Mouse (Mus musculus) midbrain, embryonic 14.5 days (tissue): Measurements from ENCODE around the gene Pnkp. TPM values are rescaled to one million over a fixed set of nuclear protein-coding genes. Genes with fewer than 3 reads are reported as not detected.

Experiments used
- ATAC-seq: fragments of 200-750 bp; cut with Nextera tagmentation; 2 replicates; pipeline ENCODE4 v1.8.0; 2017; ENCODE audit warnings: moderate number of reproducible peaks, moderate library complexity; ENCODE audit not compliant: low FRiP score, low TSS enrichment
- DNase-seq: peaks from one replicate; pipeline ENCODE4 v3.0.0-alpha.2; 2015
- H3K27ac ChIP-seq: fragments of 300-500 bp; sonication (generic); replicated peaks from 2 replicates; pipeline ENCODE4 v1.5.1; 2014; ENCODE audit warnings: mild to moderate bottlenecking, low read depth, low read length, moderate library complexity
- H3K27me3 ChIP-seq: fragments of 300-500 bp; sonication (generic); 2 replicates; pipeline ENCODE4 v1.6.1; 2014; ENCODE audit warnings: low read length, control low read depth, mixed read lengths; ENCODE audit not compliant: control insufficient read depth, insufficient read depth
- H3K36me3 ChIP-seq: fragments of 300-500 bp; sonication (generic); 2 replicates; pipeline ENCODE4 v1.6.1; 2014; ENCODE audit warnings: low read length, control low read depth; ENCODE audit not compliant: control insufficient read depth, insufficient read depth
- H3K4me1 ChIP-seq: fragments of 300-500 bp; sonication (generic); 2 replicates; pipeline ENCODE4 v1.6.1; 2014; ENCODE audit warnings: mild to moderate bottlenecking, antibody characterized with exemption, low read length, control low read depth; ENCODE audit not compliant: control insufficient read depth, insufficient read depth
- H3K4me2 ChIP-seq: fragments of 300-500 bp; sonication (generic); 2 replicates; pipeline ENCODE4 v1.6.1; 2014; ENCODE audit warnings: mild to moderate bottlenecking, low read length, moderate library complexity
- H3K4me3 ChIP-seq: fragments of 300-500 bp; sonication (generic); replicated peaks from 2 replicates; pipeline ENCODE4 v1.5.1; 2014; ENCODE audit warnings: low read depth, low read length
- H3K9ac ChIP-seq: fragments of 300-500 bp; sonication (generic); replicated peaks from 2 replicates; pipeline ENCODE4 v1.6.1; 2014; ENCODE audit warnings: mild to moderate bottlenecking, low read length, moderate library complexity
- H3K9me3 ChIP-seq: fragments of 300-500 bp; sonication (generic); 2 replicates; pipeline ENCODE4 v1.6.1; 2016; ENCODE audit warnings: low read length, control low read depth, mixed read lengths; ENCODE audit not compliant: control insufficient read depth
- WGBS: fragments of 180-500 bp; shearing (Covaris S2); extraction: QIAGEN DNeasy Blood & Tissue Kit; methylation state at CpG from one replicate; pipeline ENCODE4 v1.1.7; 2014; 5-methylcytosine and 5-hydroxymethylcytosine counted together
- polyA plus RNA-seq: library from polyadenylated mRNA; unstranded; fragments of >200 nt; fragmentation: Nextera tagmentation; extraction: Ambion mirVana; gene quantifications from 2 replicates; pipeline ENCODE4 v1.2.1, GENCODE M21; 2014

Gene Pnkp
- polyA plus RNA-seq, 1 experiment from 2014 or later = 30.4 TPM

DNA sequence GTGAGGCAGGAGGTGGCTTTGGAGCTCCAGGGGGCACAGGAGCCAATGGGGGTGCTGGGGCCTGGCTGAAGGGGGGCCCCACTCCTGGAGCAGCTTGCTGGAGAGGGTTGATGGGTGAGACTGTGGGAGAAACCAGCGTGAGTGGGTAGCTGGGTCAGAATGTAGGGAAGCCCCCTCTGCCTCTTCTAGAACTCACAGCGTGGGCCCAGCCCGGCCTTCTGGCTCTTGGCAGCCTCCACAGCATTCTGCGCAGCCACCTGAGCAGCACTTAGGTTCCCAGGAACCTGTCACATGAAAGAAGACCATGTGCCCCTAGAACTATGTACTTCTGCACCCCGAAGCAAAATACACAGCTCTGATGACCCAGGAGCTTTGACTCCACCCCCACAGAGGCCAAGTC, 27.7 kb downstream of the Pnkp start:
- DNase-seq (no peak), ATAC-seq (no peak)
- 98% methylated on average over 5 of the region's 5 CpGs for WGBS
- no peaks in the 10 kb centered on the region for H3K4me1 ChIP-seq
- H3K4me2 ChIP-seq = no peak overlapping the region
- H3K4me3 ChIP-seq = no peak overlapping the region
- no peak overlapping the region for H3K9ac ChIP-seq
- no peaks in the 10 kb centered on the region for H3K27me3 ChIP-seq
- no peak overlapping the region for H3K27ac ChIP-seq
- peaks cover 86% of the 10 kb centered on the region for H3K36me3 ChIP-seq
- H3K9me3 ChIP-seq = no peaks in the 10 kb centered on the region

DNA sequence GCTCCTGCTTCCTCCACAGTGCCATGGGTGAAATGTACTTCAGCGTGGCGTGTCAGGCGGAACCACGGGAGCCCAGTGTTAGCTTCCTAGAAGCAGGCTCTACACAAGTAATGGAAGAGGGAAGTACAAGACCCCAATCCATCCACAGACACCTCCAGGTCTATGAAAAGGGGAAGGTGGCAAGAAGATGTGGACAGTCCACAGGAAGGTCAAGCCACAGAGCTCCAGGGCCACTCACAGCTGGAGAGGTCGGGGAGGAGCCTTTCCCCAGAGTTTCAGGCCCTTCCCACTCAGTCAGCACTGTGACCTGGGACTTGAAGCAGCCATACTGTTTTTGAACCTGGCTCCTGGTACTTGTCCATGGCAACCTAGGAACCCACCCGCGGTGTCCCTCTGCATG, 30.0 kb downstream of the Pnkp start:
- no peak for DNase-seq
- Histone ChIP-seq H3K9ac (no peak overlapping the region), H3K4me1 (peaks cover 16% of the 10 kb centered on the region), H3K36me3 (peaks cover 72% of the 10 kb centered on the region), H3K4me3 (no peak overlapping the region), H3K27me3 (no peaks in the 10 kb centered on the region), H3K27ac (no peak overlapping the region), H3K4me2 (no peak overlapping the region), H3K9me3 (no peaks in the 10 kb centered on the region)
- 91% methylated on average over 7 of the region's 7 CpGs for WGBS
- ATAC-seq = no peak

DNA sequence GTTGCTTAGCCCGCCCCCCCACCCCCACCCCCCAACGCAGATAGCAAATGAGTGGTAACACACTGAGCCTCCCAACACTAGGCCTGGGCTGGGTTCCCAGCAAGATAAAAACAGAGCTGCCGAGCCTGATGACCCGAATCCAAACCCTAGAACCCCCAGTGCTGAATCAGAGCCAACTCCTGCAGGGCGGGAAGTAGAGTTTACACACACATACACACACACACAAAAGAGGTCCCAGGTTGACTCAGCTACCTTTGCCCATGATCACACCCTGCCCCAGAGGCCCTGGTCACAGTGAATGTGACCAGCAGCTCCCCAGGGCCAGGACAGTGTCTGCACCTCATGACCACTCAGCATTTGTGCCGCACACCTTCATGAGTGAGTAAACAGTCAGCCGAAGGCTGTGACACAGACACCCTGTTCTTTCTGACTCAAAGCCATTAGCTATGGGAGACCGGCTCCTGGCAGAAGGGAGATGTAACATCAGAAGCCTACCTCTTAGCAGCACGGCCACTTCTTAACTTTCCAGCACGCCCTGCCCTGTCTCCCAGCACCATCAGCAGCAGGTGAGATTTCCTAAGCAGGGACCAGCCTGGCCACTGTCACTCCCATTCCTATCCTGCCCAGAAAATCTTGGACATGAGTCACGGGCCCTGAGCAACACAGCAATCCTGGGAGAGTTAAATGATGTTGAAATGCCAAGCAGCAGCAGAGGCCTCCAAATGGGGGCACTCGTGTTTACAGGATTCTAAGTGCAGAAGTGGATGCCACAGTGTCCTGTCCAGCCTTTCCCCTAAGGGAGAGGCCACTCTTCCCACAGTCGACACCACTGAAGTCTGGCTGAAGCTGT, 31.5 kb downstream of the Pnkp start:
- WGBS = 91% methylated on average over 13 of the region's 13 CpGs
- Histone ChIP-seq H3K9ac (no peak overlapping the region), H3K36me3 (peaks cover 57% of the 10 kb centered on the region), H3K27ac (no peak overlapping the region), H3K27me3 (no peaks in the 10 kb centered on the region), H3K4me3 (no peak overlapping the region), H3K9me3 (no peaks in the 10 kb centered on the region), H3K4me1 (peaks cover 21% of the 10 kb centered on the region), H3K4me2 (no peak overlapping the region)
- ATAC-seq = no peak
- no peak for DNase-seq

DNA sequence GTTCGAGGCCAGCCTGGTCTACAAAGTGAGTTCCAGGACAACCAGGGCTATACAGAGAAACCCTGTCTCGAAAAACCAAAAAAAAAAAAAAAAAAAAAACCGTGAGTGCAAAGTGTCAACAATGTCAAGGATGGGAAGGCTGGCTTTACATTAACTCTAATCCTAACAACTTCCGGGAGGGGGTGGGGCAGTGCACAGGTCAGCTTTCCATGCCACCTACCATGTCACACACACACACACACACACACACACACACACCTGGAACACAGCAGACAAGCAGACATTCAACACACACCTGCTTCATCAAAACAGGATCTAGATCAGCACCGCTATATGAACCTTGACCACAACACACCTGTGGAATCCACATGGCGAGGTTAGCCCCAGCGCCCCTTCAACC, 33.2 kb downstream of the Pnkp start:
- ATAC-seq = no peak
- no peak for DNase-seq
- WGBS = 85% methylated on average over 6 of the region's 7 CpGs
- Histone ChIP-seq H3K4me1 (peaks cover 37% of the 10 kb centered on the region), H3K9ac (peak overlapping the region; percentile 74; the same call in 1 of the 2 replicates), H3K27ac (no peak overlapping the region), H3K36me3 (peaks cover 42% of the 10 kb centered on the region), H3K27me3 (no peaks in the 10 kb centered on the region), H3K4me3 (peak overlapping the region; percentile 59; the same call in 1 of the 2 replicates), H3K4me2 (peak overlapping the region; percentile 95), H3K9me3 (no peaks in the 10 kb centered on the region)

DNA sequence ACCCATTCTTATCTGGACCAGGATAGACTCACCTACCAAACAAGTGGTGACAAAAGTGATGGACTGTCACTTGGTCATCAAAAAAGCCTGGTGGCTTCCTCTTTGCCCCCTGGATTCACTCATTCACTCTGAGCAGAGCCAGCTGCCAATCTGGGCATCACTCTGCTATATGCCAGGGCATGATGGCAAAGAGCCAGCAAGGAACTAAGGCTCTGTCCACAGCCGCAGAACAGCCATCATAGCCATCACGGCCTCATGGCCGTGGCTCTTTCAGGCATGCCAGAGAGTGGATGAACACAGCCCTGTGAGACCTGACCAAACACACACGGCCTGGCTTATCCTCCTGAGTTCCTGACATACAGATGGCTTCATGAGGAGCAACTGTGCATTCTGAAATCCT, 33.8 kb downstream of the Pnkp start:
- Histone ChIP-seq H3K9ac (peak overlapping the region; percentile 74), H3K27ac (0 out of 2 replicates have a peak overlapping the region, but pooled peaks have one; percentile 20), H3K4me3 (peak overlapping the region; percentile 59), H3K4me1 (peaks cover 38% of the 10 kb centered on the region), H3K36me3 (peaks cover 37% of the 10 kb centered on the region), H3K27me3 (no peaks in the 10 kb centered on the region), H3K4me2 (peak overlapping the region; percentile 95), H3K9me3 (no peaks in the 10 kb centered on the region)
- 63% methylated on average over 4 of the region's 4 CpGs for WGBS
- DNase-seq (peak; percentile 37), ATAC-seq (no peak)

DNA sequence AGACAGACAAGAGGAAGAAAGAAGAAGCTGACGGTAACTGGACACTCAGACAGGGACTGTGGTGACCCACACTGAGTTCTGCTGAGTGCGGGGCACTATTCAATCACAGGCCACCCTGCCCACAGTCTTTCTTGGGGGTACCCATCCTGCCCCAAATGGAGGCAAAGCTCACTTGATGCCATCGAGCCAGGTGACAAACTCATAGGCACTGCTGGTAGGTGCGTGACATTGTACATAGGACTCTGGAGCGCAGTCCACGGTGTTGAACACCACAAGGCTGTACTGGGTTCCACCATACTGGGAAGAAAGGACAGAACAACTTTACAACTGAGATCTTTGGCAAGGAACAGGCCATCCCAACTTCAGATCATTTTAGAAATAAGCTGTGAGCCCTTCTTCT, 34.7 kb downstream of the Pnkp start:
- H3K4me1 ChIP-seq = peaks cover 42% of the 10 kb centered on the region
- H3K27ac ChIP-seq = peak overlapping the region; percentile 96
- DNase-seq (no peak), ATAC-seq (no peak)
- H3K9me3 ChIP-seq = no peaks in the 10 kb centered on the region
- WGBS = 11% methylated on average over 6 of the region's 6 CpGs
- H3K4me3 ChIP-seq = peak overlapping the region; percentile 59
- H3K9ac ChIP-seq = peak overlapping the region; percentile 74
- H3K4me2 ChIP-seq = peak overlapping the region; percentile 95
- no peaks in the 10 kb centered on the region for H3K27me3 ChIP-seq
- peaks cover 29% of the 10 kb centered on the region for H3K36me3 ChIP-seq

DNA sequence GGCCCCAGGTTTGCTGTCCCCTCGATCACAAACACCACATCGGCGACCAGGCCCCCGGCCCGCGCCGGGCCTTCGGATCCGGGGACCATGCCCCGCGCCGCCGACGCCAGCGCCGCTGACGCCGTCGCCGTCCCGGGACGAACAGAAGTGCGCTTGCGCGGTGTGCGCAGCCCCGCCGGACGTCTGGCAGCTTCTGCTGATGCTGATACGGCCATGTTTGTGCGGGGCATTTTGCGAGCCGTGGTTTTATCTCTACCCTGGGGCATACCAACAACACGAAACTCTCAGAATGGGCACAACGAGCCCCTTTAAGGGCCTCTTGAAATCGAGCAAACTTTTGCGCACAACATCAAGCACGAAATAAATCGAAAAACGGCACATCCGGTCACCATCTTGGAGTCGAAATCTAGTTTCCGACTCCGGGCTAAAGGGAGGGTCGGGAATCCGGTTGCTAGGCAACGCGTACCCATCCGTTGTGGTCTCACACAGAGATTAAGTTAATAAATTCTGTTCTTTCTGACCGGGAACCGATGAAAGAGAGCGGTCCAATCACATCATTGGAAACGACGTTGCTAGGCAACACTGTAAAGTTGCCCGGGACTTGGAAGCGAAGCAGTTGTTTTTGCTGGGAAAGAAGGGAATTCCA, 35.5 kb downstream of the Pnkp start, which contains the start of gene Med25:
TSS of gene Med25 (minus strand) at position 437 of the 646 bp plus-strand sequence.
- H3K4me2 ChIP-seq = peak within 1 kb of the TSS; percentile 95
- no peaks in the 10 kb centered on the region for H3K27me3 ChIP-seq
- H3K4me3 ChIP-seq = peak within 1 kb of the TSS; percentile 59
- under 1% methylated on average over 56 of the region's 56 CpGs for WGBS
- H3K4me1 ChIP-seq = peaks cover 50% of the 10 kb centered on the region
- DNase-seq (peak; percentile 98), ATAC-seq (peak; percentile 80)
- peak within 1 kb of the TSS; percentile 96 for H3K27ac ChIP-seq
- no peaks in the 10 kb centered on the region for H3K9me3 ChIP-seq
- peaks cover 23% of the 10 kb centered on the region for H3K36me3 ChIP-seq
- peak within 1 kb of the TSS; percentile 74 for H3K9ac ChIP-seq

DNA sequence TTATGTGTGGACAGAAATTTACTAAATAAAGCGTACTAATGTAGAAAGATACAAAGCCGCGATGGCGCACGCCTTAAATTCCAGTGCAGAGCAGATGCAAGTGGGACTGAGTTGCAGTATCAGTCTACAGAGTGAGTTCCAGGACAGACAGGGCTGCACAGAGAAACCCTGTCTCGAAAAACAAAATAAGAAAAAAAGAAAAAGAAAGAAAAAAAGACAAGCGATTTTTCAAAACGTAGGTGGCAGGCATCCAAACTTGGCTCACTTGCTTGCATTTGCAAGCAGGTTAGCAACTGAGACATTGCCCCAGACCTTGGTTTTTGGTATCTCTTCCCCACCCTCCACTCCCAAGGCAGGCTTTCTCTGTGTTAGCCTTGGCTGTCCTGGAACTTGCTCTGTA, 36.3 kb downstream of the Pnkp start:
- 2% methylated on average over 8 of the region's 8 CpGs for WGBS
- Histone ChIP-seq H3K9me3 (no peaks in the 10 kb centered on the region), H3K4me1 (peaks cover 50% of the 10 kb centered on the region), H3K9ac (peak overlapping the region; percentile 23; the same call in 1 of the 2 replicates), H3K36me3 (peaks cover 23% of the 10 kb centered on the region), H3K27me3 (no peaks in the 10 kb centered on the region), H3K27ac (peak overlapping the region; percentile 85), H3K4me3 (peak overlapping the region; percentile 59), H3K4me2 (peak overlapping the region; percentile 95)
- ATAC-seq (no peak), DNase-seq (peak; percentile 68)
